9 mouse cellular contexts compared by ENCODE assay signal in the genomic region with DNA sequence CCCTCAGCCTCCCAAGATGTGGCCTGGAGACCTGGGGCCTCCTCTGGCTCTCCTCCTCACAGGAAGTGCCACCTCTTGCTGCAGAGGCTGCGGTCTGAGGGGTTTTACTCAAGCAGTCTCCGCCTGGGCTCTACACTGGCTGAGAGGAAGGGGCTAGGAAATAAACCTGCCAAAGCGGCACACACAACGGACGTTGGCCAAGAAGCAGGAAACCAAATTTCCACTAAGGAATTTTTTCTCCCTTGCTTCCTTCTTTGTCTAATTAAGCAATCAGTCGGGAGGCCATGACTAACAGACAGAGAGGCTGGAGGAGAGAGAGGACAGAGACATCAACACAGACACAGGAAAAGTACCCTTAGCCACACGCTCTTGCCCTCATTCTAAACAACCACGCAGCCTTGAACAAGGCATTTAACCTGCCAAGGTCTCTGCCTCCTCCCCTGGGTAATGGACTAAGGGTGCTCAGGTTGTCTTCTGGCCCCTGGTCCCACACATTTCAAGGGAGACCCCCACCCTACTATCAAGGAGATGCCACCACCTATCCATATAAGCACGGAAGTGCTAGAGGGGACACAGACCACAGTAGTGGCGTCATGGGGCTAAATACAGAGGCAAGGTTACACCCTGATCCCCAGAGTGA. TPM values are rescaled to one million over a fixed set of nuclear protein-coding genes. Genes with fewer than 3 reads are reported as not detected.
DNase-seq lines count a peak whose midpoint lies in the region; ATAC-seq and TF ChIP-seq lines count a peak whose summit lies in the region.
"Had no signal": no experiment of that assay in that cellular context is flagged by ENCODE, and none has a peak within 500 bp of the region (broad histone marks: within the 10 kb centered on the region; RNA-seq: fewer than 3 reads in every experiment).

No protein-coding gene starts in this region.

- H3K27me3 ChIP-seq in heart, postnatal 0 days (ENCODE audit: control insufficient read depth, insufficient read depth, low read length) = no peaks in the 10 kb centered on the region
- H3K27me3 ChIP-seq in liver, embryonic 14.5 days (ENCODE audit: control insufficient read depth, insufficient read depth, low read length) = no peaks in the 10 kb centered on the region
- no peaks in the 10 kb centered on the region for H3K27me3 ChIP-seq in forebrain, embryonic 13.5 days
- H3K27me3 ChIP-seq: hindbrain, embryonic 15.5 days had no signal

- peak; percentile 28 to 41 for DNase-seq in spleen, postnatal 36 days (ENCODE audit: low spot score in 2 of 2)
- DNase-seq in spleen, adult 12 weeks (ENCODE audit: low spot score) = no peak
- no peak for DNase-seq in heart, postnatal 0 days (ENCODE audit: low spot score)
- DNase-seq in liver, embryonic 14.5 days (ENCODE audit: low read depth in 3 of 3, low spot score in 3 of 3) = no peak
- peak; percentile 47 to 62 for DNase-seq in thymus, postnatal 36 days
- no peak for DNase-seq in yolk sac, embryonic 10.5 days (ENCODE audit: low spot score)

- no peak for ATAC-seq in heart, postnatal 0 days (ENCODE audit: insufficient read depth, low read depth)
- ATAC-seq in liver, embryonic 14.5 days (ENCODE audit: insufficient read depth) = no peak
- no peak for ATAC-seq in forebrain, embryonic 13.5 days
- no peak for ATAC-seq in erythroblast, adult 5-6 weeks (replicated peaks; ENCODE audit: low FRiP score, poor library complexity, severe bottlenecking)

- H3K4me2 ChIP-seq in heart, postnatal 0 days (ENCODE audit: low read depth, low read length) = no peak overlapping the region; the same call in 1 of the 2 replicates
- peak overlapping the region; percentile 56 for H3K4me2 ChIP-seq in liver, embryonic 14.5 days (ENCODE audit: low read depth)
- H3K4me2 ChIP-seq in forebrain, embryonic 13.5 days = no peak overlapping the region
- H3K4me2 ChIP-seq: hindbrain, embryonic 15.5 days had no signal

- H3K9ac ChIP-seq in heart, postnatal 0 days (replicated peaks; ENCODE audit: low read depth, low read length) = no peak overlapping the region
- peak overlapping the region; percentile 6; the same call in 1 of the 2 replicates for H3K9ac ChIP-seq in liver, embryonic 14.5 days (replicated peaks)
- H3K9ac ChIP-seq in forebrain, embryonic 13.5 days = no peak overlapping the region
- H3K9ac ChIP-seq: hindbrain, embryonic 15.5 days had no signal

- TF ChIP-seq EP300 in heart, postnatal 0 days (IDR thresholded peaks at IDR 0.05; ENCODE audit: low read depth) = no peak
- TF ChIP-seq EP300 in liver, embryonic 14.5 days (IDR thresholded peaks at IDR 0.05; ENCODE audit: low read depth) = no peak

- TF ChIP-seq CTCF in heart, postnatal 0 days (IDR thresholded peaks at IDR 0.05; ENCODE audit: low read depth) = no peak
- no peak for TF ChIP-seq CTCF in liver, embryonic 14.5 days (IDR thresholded peaks at IDR 0.05; ENCODE audit: low read depth)

- H3K4me3 ChIP-seq in heart, postnatal 0 days (ENCODE audit: low read depth, low read length) = no peak overlapping the region
- no peak overlapping the region for H3K4me3 ChIP-seq in liver, embryonic 14.5 days (ENCODE audit: insufficient read depth in 1 of 2, low read depth in 2 of 2, low read length in 2 of 2)
- H3K4me3 ChIP-seq in forebrain, embryonic 13.5 days = no peak overlapping the region
- H3K4me3 ChIP-seq: hindbrain, embryonic 15.5 days had no signal

- H3K9me3 ChIP-seq in heart, postnatal 0 days (replicated peaks; ENCODE audit: control insufficient read depth, low read length) = no peaks in the 10 kb centered on the region
- H3K9me3 ChIP-seq in liver, embryonic 14.5 days (ENCODE audit: control insufficient read depth, low read length) = no peaks in the 10 kb centered on the region
- no peaks in the 10 kb centered on the region for H3K9me3 ChIP-seq in forebrain, embryonic 13.5 days (replicated peaks)
- H3K9me3 ChIP-seq: hindbrain, embryonic 15.5 days had no signal

- H3K36me3 ChIP-seq in heart, postnatal 0 days (replicated peaks; ENCODE audit: control insufficient read depth, insufficient read depth, low read length) = no peaks in the 10 kb centered on the region
- H3K36me3 ChIP-seq in liver, embryonic 14.5 days (replicated peaks; ENCODE audit: control insufficient read depth, insufficient read depth, low read depth) = no peaks in the 10 kb centered on the region
- no peaks in the 10 kb centered on the region for H3K36me3 ChIP-seq in forebrain, embryonic 13.5 days (ENCODE audit: poor library complexity, severe bottlenecking)
- H3K36me3 ChIP-seq: hindbrain, embryonic 15.5 days had no signal

- H3K27ac ChIP-seq in heart, postnatal 0 days (ENCODE audit: low read depth) = peak overlapping the region; percentile 75
- peak overlapping the region; percentile 39 for H3K27ac ChIP-seq in liver, embryonic 14.5 days
- H3K27ac ChIP-seq in forebrain, embryonic 13.5 days = no peak overlapping the region
- H3K27ac ChIP-seq: hindbrain, embryonic 15.5 days had no signal

- 60% methylated on average over 10 of the region's 10 CpGs for WGBS in heart, postnatal 0 days
- whole genome bisulfite sequencing in liver, embryonic 14.5 days (ENCODE audit: insufficient replicate concordance) = 28% methylated on average over 10 of the region's 10 CpGs
- WGBS in forebrain, embryonic 13.5 days = 79% methylated on average over 10 of the region's 10 CpGs

- H3K4me1 ChIP-seq in heart, postnatal 0 days (ENCODE audit: control insufficient read depth, insufficient read depth) = peaks cover 65% of the 10 kb centered on the region
- peaks cover 19 to 39% of the 10 kb centered on the region in 2 experiments for H3K4me1 ChIP-seq in liver, embryonic 14.5 days (replicated peaks; ENCODE audit: control insufficient read depth in 2 of 2, insufficient read depth in 2 of 2, low read length in 1 of 2)
- H3K4me1 ChIP-seq in forebrain, embryonic 13.5 days = no peaks in the 10 kb centered on the region
- H3K4me1 ChIP-seq: hindbrain, embryonic 15.5 days had no signal

RNA-seq across cellular contexts. Expression of gene H6pd, which starts 7.5 kb away (rescaled TPM):
- 25.7 and 35.2 TPM in 2 replicates for total RNA-seq in heart, postnatal 0 days (2014; rRNA removed; ENCODE audit: low replicate concordance)
- polyA plus RNA-seq in heart, postnatal 0 days (2015; fragmentation: Nextera tagmentation; extraction: Ambion mirVana) = 7.1 and 7.3 TPM in 2 replicates
- polyA plus RNA-seq in liver, embryonic 14.5 days (2012; rRNA removed) = 8.3 and 9.6 TPM in 2 replicates
- polyA plus RNA-seq in liver, embryonic 14.5 days (2014; fragmentation: Nextera tagmentation; extraction: Ambion mirVana) = 7.9 and 9.1 TPM in 2 replicates
- polyA plus RNA-seq in forebrain, embryonic 13.5 days (2015; fragmentation: Nextera tagmentation; extraction: Ambion mirVana) = 0.98 and 1.4 TPM in 2 replicates
- total RNA-seq in erythroblast, adult 5-6 weeks (2015; ENCODE audit: low replicate concordance) = 4.8 and 6.5 TPM in 2 replicates
- total RNA-seq in erythroblast, adult 5-6 weeks (2017; ENCODE audit: low replicate concordance) = 4.2 and 7.0 TPM in 2 replicates

RNA-seq across cellular contexts. Expression of gene Spsb1, which starts 46.5 kb away (rescaled TPM):
- total RNA-seq in heart, postnatal 0 days (2014; rRNA removed; ENCODE audit: low replicate concordance) = 13.2 and 19.3 TPM in 2 replicates
- 14.4 and 15.2 TPM in 2 replicates for polyA plus RNA-seq in heart, postnatal 0 days (2015; fragmentation: Nextera tagmentation; extraction: Ambion mirVana)
- polyA plus RNA-seq in liver, embryonic 14.5 days (2012; rRNA removed) = 0.23 and 0.25 TPM in 2 replicates
- polyA plus RNA-seq in liver, embryonic 14.5 days (2014; fragmentation: Nextera tagmentation; extraction: Ambion mirVana) = 0.46 and 0.56 TPM in 2 replicates
- polyA plus RNA-seq in forebrain, embryonic 13.5 days (2015; fragmentation: Nextera tagmentation; extraction: Ambion mirVana) = 4.5 and 5.1 TPM in 2 replicates
- total RNA-seq in erythroblast, adult 5-6 weeks (2015; ENCODE audit: low replicate concordance) = not detected in 2 replicates
- total RNA-seq in erythroblast, adult 5-6 weeks (2017; ENCODE audit: low replicate concordance) = 0.42 TPM in 1 of 2 replicates, not detected in the other

Comparison
In these comparisons a context has a peak if more than half of its experiments do, and no peak if none do; other contexts are left out.
1. DNase-seq: peak in spleen, postnatal 36 days (2 of 2) and thymus, postnatal 36 days (2 of 2); none in spleen, adult 12 weeks (single experiment), heart, postnatal 0 days (single experiment), liver, embryonic 14.5 days (0 of 3) and yolk sac, embryonic 10.5 days (single experiment).